Mouse (Mus musculus) heart, embryonic 10.5 days (tissue): Measurements from ENCODE around the gene Wdr54. TPM values are rescaled to one million over a fixed set of nuclear protein-coding genes. Genes with fewer than 3 reads are reported as not detected.

Experiments used
- DNase-seq: peaks from one replicate; pipeline ENCODE4 v3.0.0-alpha.2; 2017; ENCODE audit warnings: low spot score
- H3K27ac ChIP-seq: fragments of 300-500 bp; sonication (generic); 2 replicates; pipeline ENCODE4 v1.5.1; 2016; ENCODE audit warnings: mild to moderate bottlenecking
- H3K27me3 ChIP-seq: fragments of 300-500 bp; sonication (generic); 2 replicates; pipeline ENCODE4 v1.6.1; 2016; ENCODE audit warnings: mild to moderate bottlenecking; ENCODE audit not compliant: poor library complexity, insufficient read depth, severe bottlenecking
- H3K36me3 ChIP-seq: fragments of 300-500 bp; sonication (generic); 2 replicates; pipeline ENCODE4 v1.6.1; 2016; ENCODE audit warnings: mild to moderate bottlenecking, moderate library complexity
- H3K4me1 ChIP-seq: fragments of 300-500 bp; sonication (generic); 2 replicates; pipeline ENCODE4 v1.6.1; 2016; ENCODE audit warnings: mild to moderate bottlenecking
- H3K4me3 ChIP-seq: fragments of 300-500 bp; sonication (generic); 2 replicates; pipeline ENCODE4 v1.5.1; 2016; ENCODE audit warnings: mild to moderate bottlenecking, moderate library complexity
- H3K9me3 ChIP-seq: fragments of 300-500 bp; sonication (generic); 2 replicates; pipeline ENCODE4 v1.6.1; 2016; ENCODE audit warnings: mild to moderate bottlenecking, moderate library complexity
- WGBS: fragments of 180-500 bp; shearing (Covaris S2); methylation state at CpG from one replicate; pipeline ENCODE4 v1.1.7; 2016; 5-methylcytosine and 5-hydroxymethylcytosine counted together
- polyA plus RNA-seq: library from polyadenylated mRNA; unstranded; fragments of >200 nt; fragmentation: Nextera tagmentation; extraction: Ambion mirVana; gene quantifications from 2 replicates; pipeline ENCODE4 v1.2.1, GENCODE M21; 2016

Wdr54 gene
- polyA plus RNA-seq, 1 experiment from 2014 or later = 7.3 TPM

GRCm38 (mm10) chr6:83153038-83153437, 3.2 kb downstream of the Wdr54 start:
- no peaks in the 10 kb centered on the region for H3K9me3 ChIP-seq
- H3K4me3 ChIP-seq = no peak overlapping the region
- WGBS = 89% methylated on average over 12 of the region's 12 CpGs
- no peak overlapping the region for H3K27ac ChIP-seq
- H3K27me3 ChIP-seq = peaks cover 24% of the 10 kb centered on the region; the same call in 1 of the 2 replicates
- peaks cover 34% of the 10 kb centered on the region for H3K4me1 ChIP-seq
- DNase-seq = no peak
- H3K36me3 ChIP-seq = peaks cover 39% of the 10 kb centered on the region

GRCm38 (mm10) chr6:83151721-83152120, 4.5 kb downstream of the Wdr54 start:
- Histone ChIP-seq H3K4me1 (peaks cover 41% of the 10 kb centered on the region), H3K27ac (no peak overlapping the region), H3K4me3 (peak overlapping the region; percentile 16; the same call in 1 of the 2 replicates), H3K9me3 (no peaks in the 10 kb centered on the region), H3K27me3 (peaks cover 17% of the 10 kb centered on the region; the same call in 1 of the 2 replicates), H3K36me3 (peaks cover 52% of the 10 kb centered on the region)
- 17% methylated on average over 8 of the region's 8 CpGs for WGBS
- DNase-seq = no peak

- no peak overlapping the region for H3K4me3 ChIP-seq
- H3K27ac ChIP-seq = no peak overlapping the region
- WGBS = 57% methylated on average over 7 of the region's 7 CpGs
- peaks cover 43% of the 10 kb centered on the region for H3K4me1 ChIP-seq
- H3K27me3 ChIP-seq = no peaks in the 10 kb centered on the region
- no peak for DNase-seq
- H3K36me3 ChIP-seq = peaks cover 45% of the 10 kb centered on the region
- no peaks in the 10 kb centered on the region for H3K9me3 ChIP-seq
These were observed 8.9 kb downstream of the Wdr54 start for GRCm38 (mm10) chr6:83147280-83147679.

- peaks cover 41% of the 10 kb centered on the region for H3K36me3 ChIP-seq
- peak overlapping the region; percentile 47; the same call in 1 of the 2 replicates for H3K27ac ChIP-seq
- H3K9me3 ChIP-seq = no peaks in the 10 kb centered on the region
- no peak for DNase-seq
- H3K27me3 ChIP-seq = 0 out of 2 replicates have a peak, but pooled peaks cover 5% of the 10 kb centered on the region
- no peak overlapping the region for H3K4me3 ChIP-seq
- peaks cover 40% of the 10 kb centered on the region for H3K4me1 ChIP-seq
- 66% methylated on average over 9 of the region's 9 CpGs for WGBS
These were observed 10.4 kb downstream of the Wdr54 start for GRCm38 (mm10) chr6:83145805-83146204.

- peaks cover 36% of the 10 kb centered on the region for H3K4me1 ChIP-seq
- no peak overlapping the region for H3K4me3 ChIP-seq
- WGBS = 55% methylated on average over 2 of the region's 2 CpGs
- H3K9me3 ChIP-seq = no peaks in the 10 kb centered on the region
- H3K27me3 ChIP-seq = 0 out of 2 replicates have a peak, but pooled peaks cover 5% of the 10 kb centered on the region
- no peak overlapping the region for H3K27ac ChIP-seq
- no peak for DNase-seq
- peaks cover 38% of the 10 kb centered on the region for H3K36me3 ChIP-seq
These were observed 11.0 kb downstream of the Wdr54 start for GRCm38 (mm10) chr6:83145209-83145608.

- WGBS = 36% methylated on average over 11 of the region's 11 CpGs
- H3K4me1 ChIP-seq = peaks cover 52% of the 10 kb centered on the region
These were observed 13.3 kb downstream of the Wdr54 start for GRCm38 (mm10) chr6:83142886-83143285.

GRCm38 (mm10) chr6:83142211-83142731, 13.9 kb downstream of the Wdr54 start:
- H3K27me3 ChIP-seq = 0 out of 2 replicates have a peak, but pooled peaks cover 5% of the 10 kb centered on the region
- peaks cover 55% of the 10 kb centered on the region for H3K4me1 ChIP-seq
- H3K27ac ChIP-seq = peak overlapping the region; percentile 87
- peak overlapping the region; percentile 60 for H3K4me3 ChIP-seq
- 3% methylated on average over 41 of the region's 41 CpGs for WGBS
- peaks cover 10% of the 10 kb centered on the region for H3K36me3 ChIP-seq
- no peaks in the 10 kb centered on the region for H3K9me3 ChIP-seq
- no peak for DNase-seq

More at GRCm38 (mm10) chr6:83142886-83143285, 13.3 kb downstream of the Wdr54 start:
- peak overlapping the region; percentile 87; the same call in 1 of the 2 replicates for H3K27ac ChIP-seq
- peak overlapping the region; percentile 60 for H3K4me3 ChIP-seq
- peaks cover 16% of the 10 kb centered on the region for H3K36me3 ChIP-seq
- no peak for DNase-seq
- H3K9me3 ChIP-seq = no peaks in the 10 kb centered on the region
- 0 out of 2 replicates have a peak, but pooled peaks cover 5% of the 10 kb centered on the region for H3K27me3 ChIP-seq

GRCm38 (mm10) chr6:83141636-83142035, 14.6 kb downstream of the Wdr54 start:
- Histone ChIP-seq H3K27ac (peak overlapping the region; percentile 87), H3K4me3 (peak overlapping the region; percentile 60), H3K4me1 (peaks cover 56% of the 10 kb centered on the region), H3K27me3 (0 out of 2 replicates have a peak, but pooled peaks cover 5% of the 10 kb centered on the region), H3K9me3 (no peaks in the 10 kb centered on the region), H3K36me3 (peaks cover 3% of the 10 kb centered on the region; the same call in 1 of the 2 replicates)
- DNase-seq = no peak
- WGBS = 39% methylated on average over 4 of the region's 4 CpGs

- Histone ChIP-seq H3K36me3 (no peaks in the 10 kb centered on the region), H3K9me3 (no peaks in the 10 kb centered on the region), H3K4me1 (peaks cover 63% of the 10 kb centered on the region), H3K4me3 (no peak overlapping the region), H3K27me3 (peaks cover 16% of the 10 kb centered on the region), H3K27ac (no peak overlapping the region)
- DNase-seq = no peak
- WGBS = 93% methylated on average over 8 of the region's 8 CpGs
These were observed 16.2 kb downstream of the Wdr54 start for GRCm38 (mm10) chr6:83140044-83140443.

- peak; percentile 80 for DNase-seq
- H3K4me1 ChIP-seq = peaks cover 61% of the 10 kb centered on the region
- peak overlapping the region; percentile 99 for H3K27ac ChIP-seq
- H3K27me3 ChIP-seq = peaks cover 20% of the 10 kb centered on the region
- H3K4me3 ChIP-seq = peak overlapping the region; percentile 79
- H3K9me3 ChIP-seq = no peaks in the 10 kb centered on the region
- 2% methylated on average over 11 of the region's 11 CpGs for WGBS
- no peaks in the 10 kb centered on the region for H3K36me3 ChIP-seq
These were observed 18.1 kb downstream of the Wdr54 start for GRCm38 (mm10) chr6:83138056-83138455.

- H3K27ac ChIP-seq = peak overlapping the region; percentile 99
- H3K27me3 ChIP-seq = peaks cover 20% of the 10 kb centered on the region
- peaks cover 56% of the 10 kb centered on the region for H3K4me1 ChIP-seq
- 0% methylated on average over 12 of the region's 12 CpGs for WGBS
- H3K36me3 ChIP-seq = no peaks in the 10 kb centered on the region
- peak overlapping the region; percentile 79 for H3K4me3 ChIP-seq
- DNase-seq = peak; percentile 93
- no peaks in the 10 kb centered on the region for H3K9me3 ChIP-seq
These were observed 18.6 kb downstream of the Wdr54 start for GRCm38 (mm10) chr6:83137576-83137950.

- H3K27me3 ChIP-seq = peaks cover 20% of the 10 kb centered on the region
- no peaks in the 10 kb centered on the region for H3K36me3 ChIP-seq
- H3K4me3 ChIP-seq = peak overlapping the region; percentile 79
- WGBS = under 1% methylated on average over 26 of the region's 26 CpGs
- no peaks in the 10 kb centered on the region for H3K9me3 ChIP-seq
- DNase-seq = peak; percentile 90
- H3K4me1 ChIP-seq = peaks cover 50% of the 10 kb centered on the region
- peak overlapping the region; percentile 99 for H3K27ac ChIP-seq
These were observed 19.2 kb downstream of the Wdr54 start for GRCm38 (mm10) chr6:83136881-83137575.

- peaks cover 44% of the 10 kb centered on the region for H3K4me1 ChIP-seq
- no peaks in the 10 kb centered on the region for H3K36me3 ChIP-seq
- peak overlapping the region; percentile 99 for H3K27ac ChIP-seq
- H3K9me3 ChIP-seq = no peaks in the 10 kb centered on the region
- no peak for DNase-seq
- H3K4me3 ChIP-seq = peak overlapping the region; percentile 79
- H3K27me3 ChIP-seq = peaks cover 17% of the 10 kb centered on the region
- 9% methylated on average over 5 of the region's 5 CpGs for WGBS
These were observed 19.8 kb downstream of the Wdr54 start for GRCm38 (mm10) chr6:83136291-83136880.
